ENCODE assay signal across 10 mouse cellular contexts in genomic region chr8:126806181-126806560, GRCm38 (mm10).
DNase-seq lines count a peak whose midpoint lies in the region; ATAC-seq and TF ChIP-seq lines count a peak whose summit lies in the region.
"Had no signal": no experiment of that assay in that cellular context is flagged by ENCODE, and none has a peak within 500 bp of the region (broad histone marks: within the 10 kb centered on the region; RNA-seq: fewer than 3 reads in every experiment).

No protein-coding gene starts in this region.

- no peak for TF ChIP-seq CTCF in heart, postnatal 0 days (IDR thresholded peaks at IDR 0.05; ENCODE audit: low read depth)
- no peak for TF ChIP-seq CTCF in kidney, postnatal 0 days (IDR thresholded peaks at IDR 0.05; ENCODE audit: low read depth)

- H3K4me2 ChIP-seq in heart, postnatal 0 days (ENCODE audit: low read depth, low read length): no peak overlapping the region
- no peak overlapping the region for H3K4me2 ChIP-seq in kidney, postnatal 0 days (ENCODE audit: low read length)

- no peak for ATAC-seq in heart, postnatal 0 days (ENCODE audit: insufficient read depth, low read depth)
- peak; percentile 50 for ATAC-seq in kidney, postnatal 0 days (replicated peaks; ENCODE audit: low FRiP score, low read depth)
- no peak for ATAC-seq in granulocyte monocyte progenitor cell, adult 5-6 weeks (replicated peaks; ENCODE audit: poor library complexity, severe bottlenecking)

- no peak for DNase-seq in heart, postnatal 0 days (ENCODE audit: low spot score)
- no peak for DNase-seq in heart, adult 11 months
- peak; percentile 37 for DNase-seq in thymus, postnatal 0 days (ENCODE audit: low spot score)
- no peak for DNase-seq in thymus, postnatal 25 days
- no peak for DNase-seq in kidney, postnatal 0 days (ENCODE audit: low spot score)
- peak; percentile 36 for DNase-seq in thymus, postnatal 4 days
- no peak for DNase-seq in cerebellum, adult 9-11 months
- DNase-seq: left cerebral cortex, postnatal 4 days; right cerebral cortex, postnatal 4 days had no signal

- no peak for TF ChIP-seq EP300 in heart, postnatal 0 days (IDR thresholded peaks at IDR 0.05; ENCODE audit: low read depth)

- no peak overlapping the region for H3K9ac ChIP-seq in heart, postnatal 0 days (replicated peaks; ENCODE audit: low read depth, low read length)
- 0 out of 2 replicates have a peak overlapping the region, but pooled peaks have one; percentile 41 for H3K9ac ChIP-seq in kidney, postnatal 0 days (ENCODE audit: low read depth, low read length)

- 67% methylated on average over 3 of the region's 3 CpGs for WGBS in heart, postnatal 0 days
- WGBS in kidney, postnatal 0 days: 56% methylated on average over 3 of the region's 3 CpGs

- no peaks in the 10 kb centered on the region for H3K36me3 ChIP-seq in heart, postnatal 0 days (replicated peaks; ENCODE audit: control insufficient read depth, insufficient read depth, low read length)
- no peaks in the 10 kb centered on the region for H3K36me3 ChIP-seq in kidney, postnatal 0 days (ENCODE audit: insufficient read depth, low read length)

- no peak overlapping the region for H3K4me3 ChIP-seq in heart, postnatal 0 days (ENCODE audit: low read depth, low read length)
- H3K4me3 ChIP-seq in kidney, postnatal 0 days (replicated peaks; ENCODE audit: low read depth, low read length): no peak overlapping the region

- peak overlapping the region; percentile 85 for H3K27ac ChIP-seq in heart, postnatal 0 days (ENCODE audit: low read depth)
- H3K27ac ChIP-seq in kidney, postnatal 0 days: peak overlapping the region; percentile 93

- peaks cover 27% of the 10 kb centered on the region for H3K4me1 ChIP-seq in heart, postnatal 0 days (ENCODE audit: control insufficient read depth, insufficient read depth)
- peaks cover 14% of the 10 kb centered on the region; the same call in 1 of the 2 replicates for H3K4me1 ChIP-seq in kidney, postnatal 0 days (replicated peaks; ENCODE audit: insufficient read depth, low read length)

- 0 out of 2 replicates have a peak, but pooled peaks cover 4% of the 10 kb centered on the region for H3K27me3 ChIP-seq in heart, postnatal 0 days (ENCODE audit: control insufficient read depth, insufficient read depth, low read length)
- H3K27me3 ChIP-seq in kidney, postnatal 0 days (ENCODE audit: insufficient read depth, low read length): no peaks in the 10 kb centered on the region

- H3K9me3 ChIP-seq in heart, postnatal 0 days (replicated peaks; ENCODE audit: control insufficient read depth, low read length): no peaks in the 10 kb centered on the region
- no peaks in the 10 kb centered on the region for H3K9me3 ChIP-seq in kidney, postnatal 0 days (replicated peaks; ENCODE audit: low read length)

Comparison
In these comparisons a context has a peak if more than half of its experiments do, and no peak if none do; other contexts are left out.
1. DNase-seq: peak in thymus, postnatal 0 days (single experiment) and thymus, postnatal 4 days (single experiment); none in heart, postnatal 0 days (single experiment), heart, adult 11 months (single experiment), thymus, postnatal 25 days (single experiment), kidney, postnatal 0 days (single experiment) and cerebellum, adult 9-11 months (single experiment).